In genomic region chr3:6957681-6958080, GRCm38 (mm10) we compare ENCODE assay signal across 15 mouse cellular contexts.
DNase-seq lines count a peak whose midpoint lies in the region.
"Had no signal": no experiment of that assay in that cellular context is flagged by ENCODE, and none has a peak within 500 bp of the region (broad histone marks: within the 10 kb centered on the region; RNA-seq: fewer than 3 reads in every experiment).

No protein-coding gene starts in this region.

- DNase-seq in ES-CJ7 (ENCODE audit: low read depth, low spot score) (peak; percentile 19), R1 (ENCODE audit: low read depth, low spot score) (peak; percentile 19)
- DNase-seq in left cerebral cortex, postnatal 10 days (ENCODE audit: extremely low spot score in 1 of 2, low spot score in 2 of 2), result no peak
- no peak for DNase-seq in kidney, adult 18-20 months
- DNase-seq in embryo, embryonic 11 days, result no peak
- DNase-seq: adrenal gland, adult 8-10 months; adrenal gland, postnatal 14 days; adrenal gland, postnatal 36 days; cerebellum, adult 11 months; cerebellum, adult 18-20 months; cerebellum, adult 8-10 months; cerebellum, adult 9-11 months; cerebellum, postnatal 14 days; cerebellum, postnatal 36 days; forebrain, postnatal 0 days had no signal

- intact Hi-C loops in left cerebral cortex, postnatal 10 days (cut with DNase I), result no loop called here

Comparison
In these comparisons a context has a peak if more than half of its experiments do, and no peak if none do; other contexts are left out.
1. DNase-seq: peak in ES-CJ7 (single experiment) and R1 (single experiment); none in left cerebral cortex, postnatal 10 days (0 of 2), kidney, adult 18-20 months (single experiment) and embryo, embryonic 11 days (single experiment).